Mouse (Mus musculus): ENCODE data around the gene Hic1. TPM values are rescaled to one million over a fixed set of nuclear protein-coding genes. Genes with fewer than 3 reads are reported as not detected.

Hic1 gene
- total and polyA plus RNA-seq, 2 experiments from 2014 or later, result 4.8 to 17.8 TPM

- no peak overlapping the region for H3K4me2 ChIP-seq (ENCODE audit: low read depth, low read length)
- WGBS, result 35% methylated on average over 5 of the region's 5 CpGs
- no peaks in the 10 kb centered on the region for H3K9me3 ChIP-seq (replicated peaks; ENCODE audit: control insufficient read depth, low read length)
- ATAC-seq (ENCODE audit: insufficient read depth, low read depth), result no peak
- 0 out of 2 replicates have a peak, but pooled peaks cover under 1% of the 10 kb centered on the region for H3K36me3 ChIP-seq (replicated peaks; ENCODE audit: control insufficient read depth, insufficient read depth, low read length)
- DNase-seq (ENCODE audit: low spot score), result no peak
- peaks cover 53% of the 10 kb centered on the region for H3K4me1 ChIP-seq (ENCODE audit: control insufficient read depth, insufficient read depth)
- no peaks in the 10 kb centered on the region for H3K27me3 ChIP-seq (ENCODE audit: control insufficient read depth, insufficient read depth, low read length)
- H3K9ac ChIP-seq (replicated peaks; ENCODE audit: low read depth, low read length), result no peak overlapping the region
- no peak overlapping the region for H3K4me3 ChIP-seq (ENCODE audit: low read depth, low read length)
- peak overlapping the region; percentile 56 for H3K27ac ChIP-seq (ENCODE audit: low read depth)
- no peak for TF ChIP-seq EP300 (IDR thresholded peaks at IDR 0.05; ENCODE audit: low read depth)
- TF ChIP-seq CTCF (IDR thresholded peaks at IDR 0.05; ENCODE audit: low read depth), result no peak
Observed at GRCm38 (mm10) chr11:75136666-75137398, 32.5 kb downstream of the Hic1 start.

GRCm38 (mm10) chr11:75135358-75135757 lies 34.0 kb downstream of the Hic1 start:
- 86% methylated on average over 4 of the region's 4 CpGs for WGBS
- DNase-seq (ENCODE audit: low spot score) (no peak), ATAC-seq (ENCODE audit: insufficient read depth, low read depth) (no peak)
- no peak overlapping the region for H3K4me3 ChIP-seq (ENCODE audit: low read depth, low read length)
- H3K4me1 ChIP-seq (ENCODE audit: control insufficient read depth, insufficient read depth), result peaks cover 52% of the 10 kb centered on the region
- H3K36me3 ChIP-seq (replicated peaks; ENCODE audit: control insufficient read depth, insufficient read depth, low read length), result no peaks in the 10 kb centered on the region
- H3K27me3 ChIP-seq (ENCODE audit: control insufficient read depth, insufficient read depth, low read length), result no peaks in the 10 kb centered on the region
- H3K9me3 ChIP-seq (replicated peaks; ENCODE audit: control insufficient read depth, low read length), result no peaks in the 10 kb centered on the region
- no peak overlapping the region for H3K4me2 ChIP-seq (ENCODE audit: low read depth, low read length)
- TF ChIP-seq EP300 (IDR thresholded peaks at IDR 0.05; ENCODE audit: low read depth) (no peak), CTCF (IDR thresholded peaks at IDR 0.05; ENCODE audit: low read depth) (no peak)
- H3K27ac ChIP-seq (ENCODE audit: low read depth), result peak overlapping the region; percentile 77; the same call in 1 of the 2 replicates
- H3K9ac ChIP-seq (replicated peaks; ENCODE audit: low read depth, low read length), result no peak overlapping the region

- H3K4me2 ChIP-seq (ENCODE audit: low read depth, low read length), result no peak overlapping the region
- TF ChIP-seq EP300 (IDR thresholded peaks at IDR 0.05; ENCODE audit: low read depth) (no peak), CTCF (IDR thresholded peaks at IDR 0.05; ENCODE audit: low read depth) (no peak)
- DNase-seq (ENCODE audit: low spot score), result no peak
- 59% methylated on average over 5 of the region's 5 CpGs for WGBS
- H3K9me3 ChIP-seq (replicated peaks; ENCODE audit: control insufficient read depth, low read length), result no peaks in the 10 kb centered on the region
- H3K4me1 ChIP-seq (ENCODE audit: control insufficient read depth, insufficient read depth), result peaks cover 44% of the 10 kb centered on the region
- H3K36me3 ChIP-seq (replicated peaks; ENCODE audit: control insufficient read depth, insufficient read depth, low read length), result no peaks in the 10 kb centered on the region
- H3K27ac ChIP-seq (ENCODE audit: low read depth), result peak overlapping the region; percentile 77
- no peaks in the 10 kb centered on the region for H3K27me3 ChIP-seq (ENCODE audit: control insufficient read depth, insufficient read depth, low read length)
- ATAC-seq (ENCODE audit: insufficient read depth, low read depth), result no peak
- no peak overlapping the region for H3K4me3 ChIP-seq (ENCODE audit: low read depth, low read length)
- no peak overlapping the region for H3K9ac ChIP-seq (replicated peaks; ENCODE audit: low read depth, low read length)
Observed at GRCm38 (mm10) chr11:75134485-75135068, 34.7 kb downstream of the Hic1 start.

- ATAC-seq (ENCODE audit: insufficient read depth, low read depth), result peak; percentile 68
- no peaks in the 10 kb centered on the region for H3K36me3 ChIP-seq (replicated peaks; ENCODE audit: control insufficient read depth, insufficient read depth, low read length)
- peak overlapping the region; percentile 7; the same call in 1 of the 2 replicates for H3K9ac ChIP-seq (replicated peaks; ENCODE audit: low read depth, low read length)
- TF ChIP-seq EP300 (IDR thresholded peaks at IDR 0.05; ENCODE audit: low read depth), result 0 out of 2 replicates have a peak, but pooled peaks have one; percentile 42
- no peak for TF ChIP-seq CTCF (IDR thresholded peaks at IDR 0.05; ENCODE audit: low read depth)
- no peaks in the 10 kb centered on the region for H3K9me3 ChIP-seq (replicated peaks; ENCODE audit: control insufficient read depth, low read length)
- WGBS, result 13% methylated on average over 2 of the region's 2 CpGs
- no peak overlapping the region for H3K4me2 ChIP-seq (ENCODE audit: low read depth, low read length)
- no peak overlapping the region for H3K4me3 ChIP-seq (ENCODE audit: low read depth, low read length)
- peak; percentile 84 for DNase-seq (ENCODE audit: low spot score)
- peak overlapping the region; percentile 77 for H3K27ac ChIP-seq (ENCODE audit: low read depth)
- H3K4me1 ChIP-seq (ENCODE audit: control insufficient read depth, insufficient read depth), result peaks cover 38% of the 10 kb centered on the region
- H3K27me3 ChIP-seq (ENCODE audit: control insufficient read depth, insufficient read depth, low read length), result no peaks in the 10 kb centered on the region
Observed at GRCm38 (mm10) chr11:75133951-75134350, 35.4 kb downstream of the Hic1 start.

- Histone ChIP-seq H3K4me2 (ENCODE audit: low read depth, low read length) (no peak overlapping the region), H3K4me3 (ENCODE audit: low read depth, low read length) (no peak overlapping the region), H3K36me3 (replicated peaks; ENCODE audit: control insufficient read depth, insufficient read depth, low read length) (no peaks in the 10 kb centered on the region), H3K4me1 (ENCODE audit: control insufficient read depth, insufficient read depth) (peaks cover 32% of the 10 kb centered on the region), H3K9ac (replicated peaks; ENCODE audit: low read depth, low read length) (no peak overlapping the region; the same call in 1 of the 2 replicates), H3K27ac (ENCODE audit: low read depth) (peak overlapping the region; percentile 77), H3K27me3 (ENCODE audit: control insufficient read depth, insufficient read depth, low read length) (no peaks in the 10 kb centered on the region), H3K9me3 (replicated peaks; ENCODE audit: control insufficient read depth, low read length) (no peaks in the 10 kb centered on the region)
- DNase-seq (ENCODE audit: low spot score), result no peak
- no peak for TF ChIP-seq CTCF (IDR thresholded peaks at IDR 0.05; ENCODE audit: low read depth)
- TF ChIP-seq EP300 (IDR thresholded peaks at IDR 0.05; ENCODE audit: low read depth), result no peak
- 84% methylated on average over 5 of the region's 5 CpGs for WGBS
- no peak for ATAC-seq (ENCODE audit: insufficient read depth, low read depth)
Observed at GRCm38 (mm10) chr11:75133391-75133790, 35.9 kb downstream of the Hic1 start.
